Mouse (Mus musculus): ENCODE measurements at regions not wholly inside any gene's neighbourhood (a gene's known extent, or its start where the extent isn't known, plus 50 kb on each side); places are given as distances from the start of the nearest gene placed in this dataset.

GRCm38 (mm10) chr16:95929700-95930435, 60.9 kb downstream of the Psmg1 start:
- H3K27ac ChIP-seq = peak overlapping the region; percentile 83
- H3K9ac ChIP-seq = no peak overlapping the region
- 61% methylated on average over 14 of the region's 14 CpGs for WGBS
- H3K36me3 ChIP-seq = no peaks in the 10 kb centered on the region
- H3K4me1 ChIP-seq = peaks cover 11% of the 10 kb centered on the region; the same call in 1 of the 2 replicates
- no peaks in the 10 kb centered on the region for H3K9me3 ChIP-seq
- H3K4me3 ChIP-seq (replicated peaks) = no peak overlapping the region
- H3K27me3 ChIP-seq (replicated peaks) = no peaks in the 10 kb centered on the region
- no peak for ATAC-seq (ENCODE audit: insufficient read depth, low FRiP score, low read depth)
- H3K4me2 ChIP-seq = no peak overlapping the region

- H3K4me2 ChIP-seq = 0 out of 2 replicates have a peak overlapping the region, but pooled peaks have one; percentile 14
- no peaks in the 10 kb centered on the region for H3K36me3 ChIP-seq
- H3K27ac ChIP-seq = peak overlapping the region; percentile 83
- no peak overlapping the region for H3K9ac ChIP-seq
- no peaks in the 10 kb centered on the region for H3K27me3 ChIP-seq (replicated peaks)
- peaks cover 11% of the 10 kb centered on the region; the same call in 1 of the 2 replicates for H3K4me1 ChIP-seq
- no peak overlapping the region for H3K4me3 ChIP-seq (replicated peaks)
- no peaks in the 10 kb centered on the region for H3K9me3 ChIP-seq
- WGBS = 40% methylated on average over 18 of the region's 18 CpGs
- peak; percentile 81 for ATAC-seq (ENCODE audit: insufficient read depth, low FRiP score, low read depth)
These were observed 62.2 kb downstream of the Psmg1 start for GRCm38 (mm10) chr16:95928290-95929260.

- WGBS = 50% methylated on average over 6 of the region's 6 CpGs
- H3K36me3 ChIP-seq = no peaks in the 10 kb centered on the region
- peaks cover 11% of the 10 kb centered on the region; the same call in 1 of the 2 replicates for H3K4me1 ChIP-seq
- H3K4me2 ChIP-seq = no peak overlapping the region
- ATAC-seq (ENCODE audit: insufficient read depth, low FRiP score, low read depth) = no peak
- no peaks in the 10 kb centered on the region for H3K27me3 ChIP-seq (replicated peaks)
- H3K27ac ChIP-seq = peak overlapping the region; percentile 83; the same call in 1 of the 2 replicates
- no peak overlapping the region for H3K4me3 ChIP-seq (replicated peaks)
- H3K9me3 ChIP-seq = no peaks in the 10 kb centered on the region
- no peak overlapping the region for H3K9ac ChIP-seq
These were observed 64.2 kb downstream of the Psmg1 start for GRCm38 (mm10) chr16:95926558-95926957.

- WGBS = 57% methylated on average over 8 of the region's 8 CpGs
- Histone ChIP-seq H3K4me3 (replicated peaks) (no peak overlapping the region), H3K27me3 (replicated peaks) (no peaks in the 10 kb centered on the region), H3K4me2 (no peak overlapping the region), H3K27ac (no peak overlapping the region), H3K9ac (no peak overlapping the region), H3K36me3 (no peaks in the 10 kb centered on the region), H3K4me1 (peaks cover 10% of the 10 kb centered on the region; the same call in 1 of the 2 replicates), H3K9me3 (no peaks in the 10 kb centered on the region)
- no peak for ATAC-seq (ENCODE audit: insufficient read depth, low FRiP score, low read depth)
These were observed 66.0 kb downstream of the Psmg1 start for GRCm38 (mm10) chr16:95924716-95925115.

- Histone ChIP-seq H3K27ac (no peak overlapping the region), H3K9me3 (no peaks in the 10 kb centered on the region), H3K4me2 (no peak overlapping the region), H3K4me3 (replicated peaks) (no peak overlapping the region), H3K27me3 (replicated peaks) (no peaks in the 10 kb centered on the region), H3K9ac (no peak overlapping the region), H3K4me1 (0 out of 2 replicates have a peak, but pooled peaks cover 4% of the 10 kb centered on the region), H3K36me3 (no peaks in the 10 kb centered on the region)
- 75% methylated on average over 7 of the region's 7 CpGs for WGBS
- peak; percentile 33; the same call in 1 of the 2 replicates for ATAC-seq (ENCODE audit: insufficient read depth, low FRiP score, low read depth)
These were observed 66.8 kb downstream of the Psmg1 start for GRCm38 (mm10) chr16:95923991-95924390.

- ATAC-seq (ENCODE audit: insufficient read depth, low FRiP score, low read depth) = no peak
- no peaks in the 10 kb centered on the region for H3K27me3 ChIP-seq (replicated peaks)
These were observed 68.3 kb downstream of the Psmg1 start for GRCm38 (mm10) chr16:95922369-95922934.

GRCm38 (mm10) chr16:95921169-95921568, 69.6 kb downstream of the Psmg1 start:
- ATAC-seq (ENCODE audit: insufficient read depth, low FRiP score, low read depth) = no peak
- 87% methylated on average over 4 of the region's 4 CpGs for WGBS
- no peaks in the 10 kb centered on the region for H3K36me3 ChIP-seq
- H3K4me2 ChIP-seq = no peak overlapping the region
- no peak overlapping the region for H3K9ac ChIP-seq
- H3K4me3 ChIP-seq (replicated peaks) = no peak overlapping the region
- no peaks in the 10 kb centered on the region for H3K9me3 ChIP-seq
- H3K4me1 ChIP-seq = no peaks in the 10 kb centered on the region
- H3K27me3 ChIP-seq (replicated peaks) = no peaks in the 10 kb centered on the region
- no peak overlapping the region for H3K27ac ChIP-seq

More at GRCm38 (mm10) chr16:95922369-95922934, 68.3 kb downstream of the Psmg1 start:
- H3K27ac ChIP-seq = no peak overlapping the region
- H3K9me3 ChIP-seq = no peaks in the 10 kb centered on the region
- H3K4me1 ChIP-seq = no peaks in the 10 kb centered on the region
- H3K4me2 ChIP-seq = no peak overlapping the region
- H3K36me3 ChIP-seq = no peaks in the 10 kb centered on the region
- no peak overlapping the region for H3K9ac ChIP-seq
- H3K4me3 ChIP-seq (replicated peaks) = no peak overlapping the region
- WGBS = 77% methylated on average over 9 of the region's 9 CpGs

GRCm38 (mm10) chr16:95918651-95919425, 71.9 kb downstream of the Psmg1 start:
- ATAC-seq (ENCODE audit: insufficient read depth, low FRiP score, low read depth) = no peak
- Histone ChIP-seq H3K27me3 (replicated peaks) (no peaks in the 10 kb centered on the region), H3K36me3 (no peaks in the 10 kb centered on the region), H3K9ac (no peak overlapping the region), H3K4me2 (no peak overlapping the region), H3K9me3 (no peaks in the 10 kb centered on the region), H3K27ac (no peak overlapping the region), H3K4me3 (replicated peaks) (no peak overlapping the region), H3K4me1 (no peaks in the 10 kb centered on the region)
- WGBS = 90% methylated on average over 16 of the region's 16 CpGs

GRCm38 (mm10) chr16:95917635-95918407, 72.9 kb downstream of the Psmg1 start:
- Histone ChIP-seq H3K4me3 (replicated peaks) (no peak overlapping the region), H3K4me1 (no peaks in the 10 kb centered on the region), H3K4me2 (no peak overlapping the region), H3K36me3 (no peaks in the 10 kb centered on the region), H3K27me3 (replicated peaks) (no peaks in the 10 kb centered on the region), H3K9ac (no peak overlapping the region), H3K27ac (no peak overlapping the region), H3K9me3 (no peaks in the 10 kb centered on the region)
- WGBS = 62% methylated on average over 14 of the region's 14 CpGs
- no peak for ATAC-seq (ENCODE audit: insufficient read depth, low FRiP score, low read depth)

GRCm38 (mm10) chr16:95913879-95914278, 76.9 kb downstream of the Psmg1 start:
- WGBS = 74% methylated on average over 5 of the region's 5 CpGs
- Histone ChIP-seq H3K4me1 (no peaks in the 10 kb centered on the region), H3K27me3 (replicated peaks) (no peaks in the 10 kb centered on the region), H3K27ac (no peak overlapping the region), H3K9ac (no peak overlapping the region), H3K9me3 (no peaks in the 10 kb centered on the region), H3K4me3 (replicated peaks) (no peak overlapping the region), H3K36me3 (no peaks in the 10 kb centered on the region), H3K4me2 (no peak overlapping the region)
- ATAC-seq (ENCODE audit: insufficient read depth, low FRiP score, low read depth) = no peak

Measured in stomach, embryonic 15.5 days (tissue).